Mouse (Mus musculus): ENCODE measurements around the gene Hist2h4.
"Not testable (repeated sequence)": the region's sequence is repeated elsewhere in the genome, so short reads cannot be mapped to it uniquely, and the experiment has no call there.

The Hist2h4 gene

DNA sequence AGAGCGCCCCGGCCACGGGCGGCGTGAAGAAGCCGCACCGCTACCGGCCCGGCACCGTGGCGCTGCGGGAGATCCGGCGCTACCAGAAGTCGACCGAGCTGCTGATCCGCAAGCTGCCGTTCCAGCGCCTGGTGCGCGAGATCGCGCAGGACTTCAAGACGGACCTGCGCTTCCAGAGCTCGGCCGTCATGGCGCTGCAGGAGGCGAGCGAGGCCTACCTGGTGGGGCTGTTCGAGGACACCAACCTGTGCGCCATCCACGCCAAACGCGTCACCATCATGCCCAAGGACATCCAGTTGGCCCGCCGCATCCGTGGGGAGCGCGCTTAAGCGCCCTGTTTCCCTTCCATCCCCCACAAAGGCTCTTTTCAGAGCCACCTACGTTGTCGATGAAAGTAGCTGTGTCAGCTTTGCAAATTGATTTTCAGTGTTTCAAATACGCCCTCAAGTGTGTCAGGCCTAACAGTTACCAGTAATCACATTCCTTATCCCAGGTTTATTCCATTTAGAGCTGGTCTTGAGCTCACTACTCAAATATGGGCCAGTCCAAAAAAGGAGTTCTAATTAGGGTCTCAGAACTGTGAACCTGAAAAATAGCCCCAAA lies 5.8 kb upstream of the Hist2h4 start:
- not testable (repeated sequence) for DNase-seq (ENCODE audit: low spot score)

DNA sequence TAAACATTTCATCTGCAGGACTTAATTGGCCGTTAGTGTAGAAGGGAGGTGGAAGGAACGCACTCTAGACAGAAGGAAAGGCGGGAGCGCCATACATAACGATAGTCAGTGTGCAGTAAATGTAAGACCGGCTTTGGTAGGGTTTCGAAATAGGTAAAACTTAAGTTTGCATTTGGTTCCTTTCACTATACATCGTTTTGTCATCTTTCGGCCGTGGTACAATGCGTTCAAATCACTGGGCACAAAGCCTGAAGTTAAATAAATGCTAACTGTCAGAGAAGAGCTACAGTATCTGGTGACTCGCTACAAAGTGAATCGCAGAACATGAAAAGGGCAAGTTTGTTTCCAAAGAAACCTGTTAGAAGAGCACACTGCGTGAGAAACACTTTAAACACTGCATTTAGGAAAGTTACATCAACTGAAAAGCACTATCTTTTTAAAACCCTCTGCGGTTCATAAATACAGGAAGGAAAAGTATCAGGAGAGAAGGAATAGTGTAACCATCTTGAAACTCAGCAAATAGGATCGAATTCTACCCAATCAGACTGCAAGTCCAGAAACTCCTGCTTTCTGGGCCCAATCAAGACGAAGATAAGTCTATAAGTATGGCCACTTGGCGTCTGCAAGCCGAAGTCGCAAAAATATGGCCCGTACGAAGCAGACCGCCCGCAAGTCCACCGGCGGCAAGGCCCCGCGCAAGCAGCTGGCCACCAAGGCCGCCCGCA lies 5.1 kb upstream of the Hist2h4 start, which contains the start of gene Hist2h3b:
Hist2h3b (plus strand) TSS at position 604 of the 725 bp plus-strand sequence.
- peak; percentile 80 for DNase-seq (ENCODE audit: low spot score)

DNA sequence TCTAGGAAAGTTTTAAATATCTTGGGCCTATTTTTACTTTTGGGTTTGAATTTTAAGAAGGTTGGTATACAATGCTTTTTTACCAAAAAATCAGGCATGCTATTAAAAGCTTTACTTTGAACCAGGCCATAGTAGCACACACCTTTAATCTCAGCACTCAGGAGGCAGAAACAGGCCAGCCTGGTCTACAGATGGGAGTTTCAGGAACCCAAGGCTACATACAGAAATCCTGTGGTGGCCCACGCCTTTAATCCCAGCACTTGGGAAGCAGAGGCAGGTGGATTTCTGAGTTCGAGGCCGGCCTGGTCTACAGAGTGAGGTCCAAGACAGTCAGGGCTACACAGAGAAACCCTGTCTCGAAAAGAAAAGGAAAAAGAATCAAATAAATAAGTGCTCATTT lies 4.4 kb upstream of the Hist2h4 start:
- no peak for DNase-seq (ENCODE audit: low spot score)

DNA sequence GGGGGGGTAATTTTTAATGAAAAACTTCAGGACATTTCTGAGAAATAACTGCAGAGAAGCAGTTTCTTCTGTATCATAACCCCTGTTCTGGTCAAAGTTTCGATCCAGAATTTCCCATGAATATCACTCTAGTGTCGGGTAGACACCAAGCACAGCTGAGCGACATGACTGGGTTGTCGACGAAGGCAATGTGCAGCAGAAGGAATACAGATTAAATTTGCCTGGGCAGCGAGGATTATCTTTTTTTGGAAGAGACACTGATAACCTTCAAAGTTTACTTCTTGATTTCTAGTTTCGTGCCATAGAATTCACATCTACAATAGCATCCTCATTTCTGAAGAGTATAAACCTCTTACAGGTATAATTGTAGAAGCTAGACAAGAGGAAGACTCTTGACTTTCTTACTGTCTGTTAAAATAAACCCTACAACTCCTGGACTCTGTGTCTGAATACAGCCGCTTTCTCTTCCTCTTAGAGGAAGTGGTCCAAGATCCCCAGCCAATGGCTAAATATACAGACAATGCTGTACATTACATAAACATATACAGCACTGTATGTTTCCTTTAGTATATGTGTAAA lies 3.1 kb upstream of the Hist2h4 start:
- no peak for DNase-seq (ENCODE audit: low spot score)

DNA sequence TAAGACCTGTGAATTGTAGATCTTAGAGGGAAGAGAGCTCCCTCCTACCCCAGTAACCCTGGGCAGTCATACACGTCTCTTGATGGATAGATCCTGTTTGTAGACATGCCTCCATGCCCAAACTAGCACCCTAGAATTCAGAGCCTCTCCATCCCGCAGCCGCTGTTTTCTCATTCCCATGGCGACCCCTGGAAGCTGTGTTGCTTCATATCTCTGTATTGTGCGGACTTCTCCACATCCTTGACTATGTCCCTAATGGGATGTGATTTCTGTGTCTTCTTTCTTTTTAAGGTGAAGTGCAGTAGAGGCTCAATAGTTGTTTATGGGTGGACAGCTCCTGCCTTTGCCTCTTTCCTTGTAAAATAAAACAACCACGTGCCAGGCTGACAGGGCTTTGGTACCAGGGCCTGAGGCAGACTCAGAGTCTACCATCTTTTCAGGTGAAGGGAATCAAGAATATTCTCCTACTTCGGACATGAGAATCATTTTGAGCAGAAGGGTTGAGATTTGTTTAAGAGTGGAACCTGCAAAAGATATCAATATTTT lies 1.4 kb upstream of the Hist2h4 start:
- no peak for DNase-seq (ENCODE audit: low spot score)

DNA sequence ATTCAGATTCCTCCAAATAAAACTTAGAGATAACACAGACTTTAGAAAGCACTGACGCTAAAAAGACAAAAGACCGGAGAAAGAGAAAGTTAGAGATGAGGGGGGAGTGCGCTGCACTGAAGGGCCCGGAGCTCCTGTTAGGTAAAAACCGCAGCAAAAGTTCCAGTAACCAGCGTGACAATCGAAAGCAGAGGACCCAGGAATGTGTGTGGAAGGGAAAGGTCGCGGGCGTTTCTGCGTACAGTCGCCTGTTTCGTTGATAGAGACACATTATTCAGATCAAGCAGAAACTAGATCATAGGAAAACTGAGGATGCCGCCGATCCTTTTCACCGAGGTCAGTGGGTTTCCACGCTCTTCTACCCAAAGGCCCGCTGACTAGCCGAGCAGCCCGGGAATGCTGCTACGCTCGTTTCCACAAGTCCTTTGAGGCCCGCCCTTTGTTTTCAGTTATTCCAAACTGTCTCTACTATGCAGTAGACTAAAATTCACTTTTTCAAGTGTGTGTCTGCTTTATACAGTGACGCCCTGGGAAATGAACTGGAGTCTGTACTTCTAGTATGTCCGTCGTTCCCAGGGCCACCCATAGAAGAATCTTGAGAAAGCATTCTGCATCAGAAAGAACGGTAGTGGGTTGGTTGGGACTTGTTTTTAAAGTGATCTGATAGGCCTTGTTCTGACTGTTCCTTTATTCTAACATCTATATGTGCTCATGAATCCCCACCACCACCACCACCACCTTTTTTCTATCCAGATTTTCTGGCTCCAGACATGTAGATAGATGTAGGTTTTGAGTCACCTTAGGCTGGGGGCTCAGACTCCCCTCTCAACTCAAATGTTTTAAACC lies 670 bp upstream of the Hist2h4 start:
- DNase-seq (ENCODE audit: low spot score) = no peak

DNA sequence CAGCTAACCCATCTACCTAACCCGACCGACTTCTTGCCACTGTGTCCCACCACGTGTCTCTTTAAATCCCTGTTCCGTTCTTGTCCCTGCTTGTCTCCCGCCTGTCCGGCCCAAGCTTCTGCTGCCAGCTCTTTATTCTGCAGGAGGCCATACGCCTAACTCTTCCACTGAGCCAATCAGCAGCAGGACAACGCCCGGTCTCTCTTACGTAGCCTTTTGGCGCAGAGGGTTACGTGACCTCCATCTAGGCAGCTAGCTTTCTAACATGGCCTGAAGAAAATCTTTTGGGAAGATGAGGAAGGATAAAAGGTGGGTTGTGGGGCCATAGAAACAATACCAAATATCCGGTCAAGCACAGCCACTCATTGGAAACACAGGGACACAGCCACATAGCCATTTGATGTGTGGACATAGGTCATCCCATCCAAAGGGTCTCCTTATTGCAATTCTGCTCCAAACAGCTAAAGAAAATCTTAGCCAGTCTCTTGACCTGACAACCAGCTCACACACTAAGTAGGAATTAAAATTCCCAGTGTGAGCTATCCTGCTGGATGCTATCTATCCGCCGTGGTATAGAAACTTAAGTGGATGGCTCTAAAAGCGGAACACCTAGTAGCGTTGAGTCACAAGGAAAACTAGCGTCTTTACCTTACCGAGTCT lies 765 bp downstream of the Hist2h4 start:
- peak; percentile 81 for DNase-seq (ENCODE audit: low spot score)

DNA sequence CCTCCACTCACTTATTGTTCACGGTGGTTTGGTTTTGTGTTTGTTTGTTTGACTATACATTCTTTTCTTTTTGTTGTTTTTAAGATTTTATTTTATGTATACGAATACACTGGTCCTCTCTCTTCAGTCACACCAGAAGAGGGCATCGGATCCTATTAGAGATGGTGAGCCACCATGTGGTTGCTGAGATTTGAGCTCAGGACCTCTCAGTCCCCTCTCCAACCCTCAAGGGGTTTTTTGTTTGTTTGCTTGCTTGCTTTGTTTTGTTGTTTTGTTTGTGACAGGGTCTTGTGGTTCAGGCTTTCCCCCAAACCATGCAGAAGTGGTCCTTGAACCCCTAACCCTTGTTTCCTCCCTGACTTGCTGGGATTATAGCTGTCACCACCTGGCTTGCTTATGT lies 1.5 kb downstream of the Hist2h4 start:
- no peak for DNase-seq (ENCODE audit: low spot score)

DNA sequence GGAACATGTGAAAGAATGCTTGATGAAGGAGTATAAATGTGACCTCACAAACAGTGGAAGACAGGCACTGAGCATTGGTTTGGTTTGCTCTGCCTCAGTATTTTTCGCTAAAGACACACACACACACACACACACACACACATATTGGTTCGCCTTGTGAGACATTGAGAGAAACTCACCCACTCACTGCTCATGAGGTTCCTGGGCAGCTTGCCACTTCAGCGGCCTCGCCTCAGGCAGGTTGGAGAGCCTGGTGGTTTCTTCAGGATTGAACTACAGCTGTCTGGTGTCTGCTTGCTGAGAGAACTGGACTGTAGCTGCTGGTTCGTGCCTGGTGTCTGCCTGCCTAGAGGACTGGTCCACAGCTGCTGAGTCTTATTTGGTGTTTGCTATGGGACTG lies 2.9 kb downstream of the Hist2h4 start:
- DNase-seq (ENCODE audit: low spot score) = no peak

DNA sequence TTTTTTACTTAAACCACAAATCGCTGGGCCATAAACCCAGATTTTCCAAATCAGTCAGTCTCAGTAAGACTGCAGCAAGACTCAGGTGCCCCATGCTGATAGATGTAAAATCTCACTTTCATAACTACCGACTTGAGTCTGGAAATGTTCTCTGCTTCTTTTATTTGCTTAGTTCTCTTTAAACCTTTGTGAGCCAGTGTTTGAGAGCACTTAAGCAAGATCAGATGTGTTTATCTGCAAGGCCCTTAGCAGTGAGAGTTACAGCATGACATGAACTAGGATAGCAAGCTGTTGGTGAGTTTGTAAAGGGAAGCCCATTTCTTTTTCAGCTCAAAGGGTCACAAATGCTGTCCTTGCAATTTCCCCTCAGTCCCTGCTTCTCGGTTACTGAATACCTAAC lies 5.9 kb downstream of the Hist2h4 start:
- DNase-seq (ENCODE audit: low spot score) = no peak

DNA sequence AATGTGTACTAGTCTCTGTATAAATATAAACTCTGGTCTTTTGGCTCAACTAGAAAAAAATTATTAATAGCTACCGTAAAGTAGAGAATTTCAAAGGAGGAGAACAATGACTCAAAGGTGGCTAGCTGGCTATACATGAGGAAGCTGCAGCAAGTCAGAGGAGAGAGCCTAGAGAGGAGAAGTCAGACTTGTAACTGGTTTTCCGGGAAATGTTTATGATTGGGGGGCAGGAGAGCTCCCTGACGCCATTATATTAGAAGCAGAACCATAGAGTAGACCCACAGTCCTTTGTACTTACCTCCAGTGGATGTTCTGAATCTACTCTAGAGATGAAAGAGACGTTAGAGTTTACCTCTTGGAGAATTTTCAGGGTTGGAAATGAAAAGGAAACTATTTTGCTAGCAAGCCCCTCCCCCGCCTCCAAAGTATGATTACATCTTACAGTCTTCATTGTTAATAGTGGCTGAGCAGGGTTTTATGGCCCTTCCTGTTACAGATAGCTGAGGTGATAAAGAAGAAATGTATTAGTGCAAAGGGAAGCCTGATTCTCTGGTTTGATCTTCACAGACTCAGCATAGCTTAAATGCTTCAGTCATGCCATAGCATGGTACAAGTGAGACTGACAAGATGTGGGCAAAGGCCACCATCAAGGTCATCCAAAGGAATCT lies 7.1 kb downstream of the Hist2h4 start:
- no peak for DNase-seq (ENCODE audit: low spot score)

DNA sequence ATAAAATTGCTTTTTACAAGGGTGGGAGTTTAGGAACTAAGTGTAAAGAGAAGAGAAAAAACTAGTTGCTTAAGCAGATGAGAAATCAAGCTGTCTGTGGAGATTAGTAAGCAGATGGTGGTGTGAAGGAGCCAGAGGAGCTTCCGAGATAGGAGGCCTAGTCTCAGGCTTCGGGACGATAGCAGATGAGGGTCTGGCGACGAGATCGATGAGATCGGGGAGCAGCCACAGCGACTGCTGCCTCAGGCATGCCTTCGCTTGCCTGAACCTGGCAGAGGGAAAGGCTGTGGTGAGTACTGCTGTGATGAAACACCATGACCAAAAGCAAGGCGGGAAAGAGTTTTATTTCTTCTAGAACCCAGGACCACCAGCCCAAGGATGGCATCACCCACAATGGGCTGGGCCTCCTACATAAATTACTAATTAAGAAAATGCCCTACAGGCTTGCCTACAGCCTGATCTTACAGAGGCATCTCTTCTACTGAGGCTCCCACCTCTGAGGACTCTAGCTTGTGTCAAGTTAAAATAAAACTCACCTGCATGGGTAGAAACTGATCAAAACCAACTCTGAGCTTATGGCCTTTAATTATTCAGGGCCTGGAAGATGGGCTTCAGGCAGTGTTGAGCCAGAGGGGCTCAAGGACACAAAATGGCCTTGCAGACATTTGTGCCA lies 8.3 kb downstream of the Hist2h4 start:
- DNase-seq (ENCODE audit: low spot score) = no peak

DNA sequence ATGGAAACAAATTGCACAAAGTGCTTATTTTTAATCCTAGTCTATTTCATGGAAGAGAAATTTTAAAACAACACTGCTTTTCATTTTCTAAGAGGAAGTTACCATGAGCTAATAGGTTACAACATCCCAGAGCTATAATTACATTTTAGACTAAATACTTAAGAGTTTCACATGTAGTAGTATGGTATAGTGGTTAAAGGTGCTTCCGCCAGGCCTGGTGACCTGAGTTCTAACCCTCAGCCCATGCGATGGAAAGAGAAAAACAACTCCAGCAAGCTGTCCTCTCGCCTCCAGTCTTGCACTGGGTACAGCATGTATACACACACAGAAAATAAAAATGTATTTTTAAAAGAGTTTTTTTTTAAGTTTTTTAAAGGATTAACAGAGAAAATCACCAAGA lies 11.3 kb downstream of the Hist2h4 start:
- DNase-seq (ENCODE audit: low spot score) = no peak

DNA sequence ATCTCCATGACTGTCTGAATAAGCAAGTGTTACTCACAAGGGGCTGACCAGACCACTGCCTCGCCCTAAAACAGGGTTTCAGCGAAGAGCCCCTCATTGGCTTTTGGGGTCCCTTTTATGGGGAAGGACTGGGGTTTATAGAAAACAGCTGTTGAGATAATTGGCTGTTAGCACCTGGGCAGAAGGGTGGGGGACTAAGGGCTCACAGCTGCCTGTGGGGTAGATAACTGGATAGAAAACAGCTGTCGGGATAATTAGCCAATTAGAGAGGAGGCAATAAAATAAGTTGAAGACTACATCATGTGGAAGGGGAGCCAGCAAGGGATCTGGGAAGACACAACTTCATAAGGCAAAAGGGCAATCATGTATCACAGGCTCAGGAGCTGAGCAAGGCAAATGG lies 12.2 kb downstream of the Hist2h4 start:
- no peak for DNase-seq (ENCODE audit: low spot score)

DNA sequence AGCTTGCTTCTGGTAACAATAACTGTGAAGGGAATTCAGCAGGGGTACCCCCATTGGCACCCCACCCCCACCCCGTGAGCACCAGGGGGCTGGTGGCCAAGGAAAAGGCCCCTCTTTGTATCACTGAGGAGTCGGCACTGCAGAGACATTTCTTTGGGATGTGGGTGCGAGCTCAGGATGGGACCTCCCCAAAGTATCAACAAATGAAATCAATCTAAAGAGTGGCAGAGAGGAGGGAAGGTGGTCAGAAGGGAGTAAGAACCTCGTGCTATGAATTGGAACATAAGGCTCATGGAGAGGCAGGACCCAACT lies 14.1 kb downstream of the Hist2h4 start:
- no peak for DNase-seq (ENCODE audit: low spot score)

DNA sequence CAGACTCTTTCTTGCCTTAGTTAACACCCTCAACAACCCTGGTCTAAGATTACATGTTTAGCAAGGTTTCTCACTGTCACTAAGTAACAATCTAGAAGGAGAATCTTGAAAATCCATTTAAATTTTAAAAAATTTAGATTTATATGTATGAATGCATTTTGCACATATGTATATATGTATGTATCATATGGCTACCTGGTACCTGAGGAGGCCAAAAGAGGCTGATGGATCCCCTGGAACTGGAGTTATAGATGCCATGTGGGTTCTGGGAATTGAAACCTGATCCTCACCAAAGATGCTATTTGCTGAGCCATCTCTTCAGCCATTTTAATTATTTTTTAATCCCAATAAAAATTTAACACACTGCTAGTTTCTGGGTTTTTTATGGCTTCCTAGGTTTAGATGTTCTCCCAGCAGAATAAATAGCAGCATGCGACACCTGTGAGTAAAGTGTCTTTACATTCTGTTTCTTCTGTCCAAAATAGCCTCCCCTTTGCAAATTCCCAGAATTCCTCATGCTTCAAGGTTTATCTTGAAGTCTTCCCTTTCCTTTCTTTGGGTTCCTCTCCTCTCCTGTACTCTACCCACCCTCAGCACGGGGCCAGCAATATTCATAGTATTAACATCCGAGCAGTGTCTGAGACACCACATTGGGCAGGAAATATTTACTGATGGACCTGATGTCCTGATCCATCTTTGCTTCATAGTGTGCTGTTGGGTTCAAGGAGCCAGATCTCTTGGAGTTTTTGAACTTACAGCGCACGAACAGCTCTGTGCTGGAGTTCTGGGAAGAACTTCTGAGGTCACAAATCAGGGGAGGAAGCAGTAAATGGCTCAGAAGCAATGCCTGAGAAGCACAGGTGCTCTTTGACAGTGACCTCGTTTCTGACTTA lies 14.7 kb downstream of the Hist2h4 start:
- no peak for DNase-seq (ENCODE audit: low spot score)

DNA sequence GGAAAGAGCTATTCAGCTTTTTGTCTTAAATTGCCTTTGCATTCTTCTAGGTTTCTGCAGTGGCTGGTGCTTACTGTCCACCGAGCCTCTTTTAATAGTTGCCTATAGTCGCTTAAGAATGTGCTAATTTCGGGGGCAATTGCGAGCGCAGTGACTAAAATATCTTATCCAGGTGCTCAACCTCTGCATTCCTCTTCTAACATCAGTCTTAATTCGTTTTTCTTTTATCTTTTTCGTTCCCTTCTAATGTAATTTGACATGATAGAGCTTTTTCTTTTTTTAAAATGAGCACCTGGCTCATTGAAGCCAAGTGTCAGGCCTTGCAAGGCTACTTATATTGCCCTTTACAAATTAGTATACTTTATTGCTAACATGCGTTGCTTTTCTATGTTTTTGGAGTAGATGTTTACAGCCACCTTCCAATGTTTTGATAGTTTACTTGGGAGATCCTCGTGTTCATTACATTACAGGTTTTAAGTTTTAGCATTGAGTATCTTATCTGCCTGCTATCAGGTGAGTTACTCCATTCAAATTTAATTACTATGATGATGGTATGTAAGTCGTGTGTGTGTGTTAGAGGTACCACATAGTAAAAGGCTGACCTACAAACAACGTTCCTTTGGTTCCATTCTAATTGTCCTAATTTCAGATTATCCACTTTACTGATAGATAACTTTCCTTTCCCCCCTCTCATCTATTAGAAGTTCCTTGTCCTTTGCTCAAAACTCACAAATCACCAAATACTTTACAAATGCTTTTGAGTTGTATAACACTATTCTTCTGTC lies 15.6 kb downstream of the Hist2h4 start:
- DNase-seq (ENCODE audit: low spot score) = no peak

DNA sequence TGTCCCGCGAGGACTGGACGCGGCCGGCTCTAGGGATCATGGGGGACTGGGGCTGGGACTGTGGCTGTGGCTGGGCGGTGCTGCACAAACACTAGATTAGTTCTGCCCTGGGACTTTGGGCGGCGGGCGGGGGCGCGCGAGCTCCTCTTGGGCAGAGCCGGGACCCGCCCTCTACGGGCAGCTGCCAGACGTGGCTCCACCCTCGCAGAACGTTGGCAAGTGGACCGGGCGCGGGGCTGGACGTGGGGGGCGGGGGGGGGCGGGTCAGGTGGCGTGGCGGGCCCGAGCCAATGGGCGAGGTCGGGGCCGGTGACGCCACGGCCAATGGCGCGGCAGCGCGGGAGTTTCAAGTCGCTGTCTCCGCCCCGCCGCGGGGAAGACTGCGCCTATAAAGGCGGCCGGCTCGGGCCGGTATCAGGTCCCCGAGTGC lies 16.7 kb downstream of the Hist2h4 start, which contains the start of gene Hist2h3c1:
Hist2h3c1 (plus strand) TSS at position 259 of the 430 bp plus-strand sequence.
- not testable (repeated sequence) for DNase-seq (ENCODE audit: low spot score)

DNA sequence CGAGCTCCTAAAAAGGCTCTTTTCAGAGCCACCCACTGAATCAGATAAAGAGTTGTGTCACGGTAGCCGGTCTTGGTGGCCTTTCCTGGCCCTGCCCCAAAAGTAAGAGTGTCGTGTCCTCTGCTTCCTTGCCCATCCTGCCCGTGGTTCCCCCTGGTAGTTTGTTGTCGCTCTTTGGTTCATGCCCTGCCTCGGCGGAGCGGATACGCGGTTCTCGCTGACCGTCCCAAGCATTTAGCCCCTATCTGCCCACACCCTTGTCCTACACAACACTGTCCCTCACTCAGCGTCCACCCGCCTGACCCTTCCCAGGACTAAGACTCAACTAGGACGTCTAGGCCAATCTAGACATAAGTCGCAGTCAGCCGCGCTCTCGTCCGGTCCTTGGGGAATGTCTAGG lies 17.1 kb downstream of the Hist2h4 start:
- DNase-seq (ENCODE audit: low spot score) = not testable (repeated sequence)
